ENCODE assay signal across 9 mouse cellular contexts in the genomic region with DNA sequence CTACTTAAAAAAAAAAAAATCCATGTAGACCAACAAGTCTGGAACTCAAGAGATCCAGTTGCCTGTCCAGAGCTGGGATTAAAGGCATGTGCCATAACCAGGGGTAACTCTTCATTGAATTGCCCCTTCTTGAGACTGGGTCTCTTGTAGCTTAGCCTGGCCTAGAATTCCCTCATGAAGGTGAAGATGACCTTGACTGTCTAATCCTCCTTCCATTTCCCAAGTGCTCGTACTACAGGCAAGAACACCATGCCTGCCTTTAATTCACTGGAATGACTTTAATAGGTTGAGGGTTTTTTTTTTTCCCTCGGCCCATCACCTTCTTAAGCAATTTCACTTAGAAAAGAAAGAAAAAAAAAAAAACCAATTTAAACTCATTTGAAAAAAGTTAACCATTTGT. TPM values are rescaled to one million over a fixed set of nuclear protein-coding genes. Genes with fewer than 3 reads are reported as not detected.
A peak's percentile ranks its signal among the peaks of the same experiment; 100 is the strongest.
DNase-seq lines count a peak whose midpoint lies in the region; ATAC-seq and TF ChIP-seq lines count a peak whose summit lies in the region.
"Had no signal": no experiment of that assay in that cellular context is flagged by ENCODE, and none has a peak within 500 bp of the region (broad histone marks: within the 10 kb centered on the region; RNA-seq: fewer than 3 reads in every experiment).

No protein-coding gene starts in this region.

- H3K4me3 ChIP-seq in liver, adult 2 months (ENCODE audit: insufficient read depth, low read depth, low read length) = 0 out of 2 replicates have a peak overlapping the region, but pooled peaks have one; percentile 7
- peak overlapping the region; percentile 97 for H3K4me3 ChIP-seq in embryonic facial prominence, embryonic 15.5 days (replicated peaks)
- H3K4me3 ChIP-seq in limb, embryonic 10.5 days = peak overlapping the region; percentile 99
- H3K4me3 ChIP-seq in neural tube, embryonic 14.5 days (ENCODE audit: low read depth, low read length) = peak overlapping the region; percentile 98; the same call in 1 of the 2 replicates

- no peak for DNase-seq in liver, adult 2 months (ENCODE audit: extremely low read depth, low read depth, low spot score)
- DNase-seq in liver = no peak
- DNase-seq in limb, embryonic 10.5 days (ENCODE audit: low spot score) = no peak
- no peak for DNase-seq in layer of hippocampus, postnatal 10 days (ENCODE audit: low spot score in 2 of 2)
- no peak for DNase-seq in adrenal gland, postnatal 10 days
- DNase-seq in retina, postnatal 1 day = no peak
- DNase-seq: adrenal gland, postnatal 36 days had no signal

- ATAC-seq in embryonic facial prominence, embryonic 15.5 days (ENCODE audit: insufficient number of reproducible peaks, low FRiP score, low TSS enrichment, low read depth) = no peak
- ATAC-seq in neural tube, embryonic 14.5 days (ENCODE audit: low read depth) = no peak

- H3K4me2 ChIP-seq in embryonic facial prominence, embryonic 15.5 days (replicated peaks) = peak overlapping the region; percentile 71
- H3K4me2 ChIP-seq in neural tube, embryonic 14.5 days (ENCODE audit: low read depth, low read length) = peak overlapping the region; percentile 87

- no peaks in the 10 kb centered on the region for H3K9me3 ChIP-seq in embryonic facial prominence, embryonic 15.5 days (replicated peaks)
- no peaks in the 10 kb centered on the region for H3K9me3 ChIP-seq in limb, embryonic 10.5 days (replicated peaks)
- H3K9me3 ChIP-seq in neural tube, embryonic 14.5 days (ENCODE audit: control insufficient read depth, low read length) = no peaks in the 10 kb centered on the region

- peaks cover 12% of the 10 kb centered on the region for H3K4me1 ChIP-seq in liver, adult 2 months (ENCODE audit: control insufficient read depth, insufficient read depth, low read length)
- peaks cover 16% of the 10 kb centered on the region for H3K4me1 ChIP-seq in embryonic facial prominence, embryonic 15.5 days
- peaks cover 35% of the 10 kb centered on the region for H3K4me1 ChIP-seq in limb, embryonic 10.5 days
- peaks cover 18% of the 10 kb centered on the region for H3K4me1 ChIP-seq in neural tube, embryonic 14.5 days (ENCODE audit: control insufficient read depth, insufficient read depth, low read length)

- TF ChIP-seq POLR2A in liver, adult 2 months (IDR thresholded peaks at IDR 0.05; ENCODE audit: extremely low read depth, insufficient read depth, low read length) = no peak

- H3K9ac ChIP-seq in liver, adult 2 months (ENCODE audit: low read depth, low read length) = peak overlapping the region; percentile 60
- no peak overlapping the region for H3K9ac ChIP-seq in embryonic facial prominence, embryonic 15.5 days
- H3K9ac ChIP-seq in neural tube, embryonic 14.5 days (replicated peaks; ENCODE audit: low read depth, low read length) = no peak overlapping the region

- no peaks in the 10 kb centered on the region for H3K36me3 ChIP-seq in liver, adult 2 months (ENCODE audit: control insufficient read depth, insufficient read depth, low read length)
- H3K36me3 ChIP-seq in embryonic facial prominence, embryonic 15.5 days = no peaks in the 10 kb centered on the region
- 0 out of 2 replicates have a peak, but pooled peaks cover 6% of the 10 kb centered on the region for H3K36me3 ChIP-seq in limb, embryonic 10.5 days
- H3K36me3 ChIP-seq in neural tube, embryonic 14.5 days (ENCODE audit: control insufficient read depth, insufficient read depth, low read length) = no peaks in the 10 kb centered on the region

- TF ChIP-seq CTCF in liver, adult 2 months (IDR thresholded peaks at IDR 0.05; ENCODE audit: low read depth, low read length) = no peak

- H3K27me3 ChIP-seq in liver, adult 2 months (ENCODE audit: control insufficient read depth, insufficient read depth, low read length) = no peaks in the 10 kb centered on the region
- no peaks in the 10 kb centered on the region for H3K27me3 ChIP-seq in embryonic facial prominence, embryonic 15.5 days
- no peaks in the 10 kb centered on the region for H3K27me3 ChIP-seq in limb, embryonic 10.5 days (ENCODE audit: low read depth, poor library complexity, severe bottlenecking)
- H3K27me3 ChIP-seq in neural tube, embryonic 14.5 days (ENCODE audit: control insufficient read depth, insufficient read depth, low read length) = no peaks in the 10 kb centered on the region

- H3K79me2 ChIP-seq in liver, adult 2 months (ENCODE audit: control insufficient read depth, insufficient read depth, low read length) = peaks cover 20% of the 10 kb centered on the region

- WGBS in liver, adult 2 months = 17% methylated on average over 2 of the region's 2 CpGs
- WGBS in embryonic facial prominence, embryonic 15.5 days = 54% methylated on average over 2 of the region's 2 CpGs
- 33% methylated on average over 2 of the region's 2 CpGs for WGBS in limb, embryonic 10.5 days
- WGBS in neural tube, embryonic 14.5 days = 44% methylated on average over 2 of the region's 2 CpGs

- H3K27ac ChIP-seq in liver, adult 2 months (replicated peaks; ENCODE audit: insufficient read depth, low read depth, low read length) = peak overlapping the region; percentile 84
- no peak overlapping the region for H3K27ac ChIP-seq in embryonic facial prominence, embryonic 15.5 days (replicated peaks)
- no peak overlapping the region for H3K27ac ChIP-seq in limb, embryonic 10.5 days
- H3K27ac ChIP-seq in neural tube, embryonic 14.5 days (ENCODE audit: low read depth, low read length) = no peak overlapping the region

RNA-seq across cellular contexts. Expression of a gene that starts 0.7 kb away (rescaled TPM):
- 58.5 and 74.7 TPM in 2 replicates for total RNA-seq in liver, adult 2 months (2014; rRNA removed)
- polyA plus RNA-seq in liver, adult 2 months (2012; rRNA removed) = 70.1 and 92.8 TPM in 2 replicates
- polyA plus RNA-seq in embryonic facial prominence, embryonic 15.5 days (2015; fragmentation: Nextera tagmentation; extraction: Ambion mirVana) = 60.5 and 65.2 TPM in 2 replicates
- polyA plus RNA-seq in limb, embryonic 10.5 days (2016; fragmentation: Nextera tagmentation; extraction: Ambion mirVana) = 40.2 and 52.6 TPM in 2 replicates
- 93.7 and 94.8 TPM in 2 replicates for polyA plus RNA-seq in neural tube, embryonic 14.5 days (2014; fragmentation: Nextera tagmentation; extraction: Ambion mirVana)
- total RNA-seq in layer of hippocampus, postnatal 10 days (2021) = 100 to 1,000 TPM; 204 to 220 TPM
- 100 to 1,000 TPM; 156 to 219 TPM for total RNA-seq in adrenal gland, postnatal 10 days (2021)

RNA-seq across cellular contexts. Expression of a gene that starts 50.0 kb away (rescaled TPM):
- total RNA-seq in liver, adult 2 months (2014; rRNA removed) = 95.5 and 112 TPM in 2 replicates
- 48.1 and 48.7 TPM in 2 replicates for polyA plus RNA-seq in liver, adult 2 months (2012; rRNA removed)
- polyA plus RNA-seq in embryonic facial prominence, embryonic 15.5 days (2015; fragmentation: Nextera tagmentation; extraction: Ambion mirVana) = 47.4 and 50.2 TPM in 2 replicates
- 38.8 and 45.7 TPM in 2 replicates for polyA plus RNA-seq in limb, embryonic 10.5 days (2016; fragmentation: Nextera tagmentation; extraction: Ambion mirVana)
- 35.0 and 46.7 TPM in 2 replicates for polyA plus RNA-seq in neural tube, embryonic 14.5 days (2014; fragmentation: Nextera tagmentation; extraction: Ambion mirVana)
- 10 to 100 TPM; 53.2 to 54.0 TPM for total RNA-seq in layer of hippocampus, postnatal 10 days (2021)
- 10 to 100 TPM; 57.2 to 62.6 TPM for total RNA-seq in adrenal gland, postnatal 10 days (2021)

RNA-seq across cellular contexts. Expression of a gene that starts 50.1 kb away (rescaled TPM):
- total RNA-seq in liver, adult 2 months (2014; rRNA removed) = 19.6 and 23.5 TPM in 2 replicates
- polyA plus RNA-seq in liver, adult 2 months (2012; rRNA removed) = 27.5 and 27.7 TPM in 2 replicates
- 2.8 and 3.4 TPM in 2 replicates for polyA plus RNA-seq in embryonic facial prominence, embryonic 15.5 days (2015; fragmentation: Nextera tagmentation; extraction: Ambion mirVana)
- polyA plus RNA-seq in limb, embryonic 10.5 days (2016; fragmentation: Nextera tagmentation; extraction: Ambion mirVana) = 1.4 and 2.0 TPM in 2 replicates
- polyA plus RNA-seq in neural tube, embryonic 14.5 days (2014; fragmentation: Nextera tagmentation; extraction: Ambion mirVana) = 1.3 and 1.9 TPM in 2 replicates
- total RNA-seq in layer of hippocampus, postnatal 10 days (2021) = 1 to 10 TPM; 2.6 to 3.3 TPM
- 10 to 100 TPM; 38.6 to 43.6 TPM for total RNA-seq in adrenal gland, postnatal 10 days (2021)

Comparison
In these comparisons a context has a peak if more than half of its experiments do, and no peak if none do; other contexts are left out.
1. H3K4me3 ChIP-seq: peak in every context shown above with its lines; median percentile 99 in limb, embryonic 10.5 days; 98 in neural tube, embryonic 14.5 days; 97 in embryonic facial prominence, embryonic 15.5 days; 7 in liver, adult 2 months.